Mouse (Mus musculus) monocyte, adult 2 months (primary cell): ENCODE data around the gene Cry2.
"Not testable (repeated sequence)": the region's sequence is repeated elsewhere in the genome, so short reads cannot be mapped to it uniquely, and the experiment has no call there.

Experiments used
- DNase-seq, 2 experiments: peaks; one replicate each; pipeline ENCODE4 v3.0.0; 2022; ENCODE audit warnings: low spot score in 2 of 2, low read depth in 1 of 2

Cry2 gene

GRCm38 (mm10) chr2:92433578-92434374 lies at the start of gene Cry2:
Gene Cry2, minus strand, starts transcription at chr2:92434043.
- DNase-seq, result peak; percentile 95

- DNase-seq, result peak in 1 of 2 experiments; percentile 45
Observed at GRCm38 (mm10) chr2:92483505-92483904, 49.7 kb upstream of the Cry2 start.

GRCm38 (mm10) chr2:92482551-92482950 lies 48.7 kb upstream of the Cry2 start:
- DNase-seq, result no peak

GRCm38 (mm10) chr2:92478313-92478688 lies 44.5 kb upstream of the Cry2 start:
- DNase-seq, result no peak

GRCm38 (mm10) chr2:92477672-92478312 lies 43.9 kb upstream of the Cry2 start:
- no peak for DNase-seq

- DNase-seq, result not testable (repeated sequence)
Observed at GRCm38 (mm10) chr2:92476580-92476979, 42.7 kb upstream of the Cry2 start.

GRCm38 (mm10) chr2:92475711-92476110 lies 41.9 kb upstream of the Cry2 start:
- no peak for DNase-seq

- no peak for DNase-seq
Observed at GRCm38 (mm10) chr2:92474920-92475319, 41.1 kb upstream of the Cry2 start.

GRCm38 (mm10) chr2:92471886-92472670 lies 38.2 kb upstream of the Cry2 start:
- no peak for DNase-seq

GRCm38 (mm10) chr2:92464690-92465089 lies 30.8 kb upstream of the Cry2 start:
- no peak for DNase-seq

GRCm38 (mm10) chr2:92461215-92461614 lies 27.4 kb upstream of the Cry2 start:
- no peak for DNase-seq

GRCm38 (mm10) chr2:92459921-92460707 lies 26.3 kb upstream of the Cry2 start, which contains the start of gene Slc35c1:
Gene Slc35c1, minus strand, starts transcription at chr2:92460538.
- no peak for DNase-seq

- peak; percentile 44 to 63 for DNase-seq
Observed at GRCm38 (mm10) chr2:92459141-92459920, 25.5 kb upstream of the Cry2 start.

- DNase-seq, result no peak
Observed at GRCm38 (mm10) chr2:92458481-92458880, 24.6 kb upstream of the Cry2 start.

GRCm38 (mm10) chr2:92456970-92457530 lies 23.2 kb upstream of the Cry2 start:
- no peak for DNase-seq

- no peak for DNase-seq
Observed at GRCm38 (mm10) chr2:92455704-92456103, 21.9 kb upstream of the Cry2 start.

GRCm38 (mm10) chr2:92454166-92454565 lies 20.3 kb upstream of the Cry2 start:
- DNase-seq, result no peak

- no peak for DNase-seq
Observed at GRCm38 (mm10) chr2:92451126-92451525, 17.3 kb upstream of the Cry2 start.

- no peak for DNase-seq
Observed at GRCm38 (mm10) chr2:92447121-92447740, 13.4 kb upstream of the Cry2 start.
